Mouse (Mus musculus): Measurements from ENCODE around the gene Dnajb13. TPM values are rescaled to one million over a fixed set of nuclear protein-coding genes. Genes with fewer than 3 reads are reported as not detected.

Dnajb13 gene
- 0.08 and 0.14 TPM in 2 replicates for polyA plus RNA-seq (2012; rRNA removed)

GRCm38 (mm10) chr7:100514573-100514972 is at the start of gene Dnajb13:
Dnajb13 (minus strand) TSS chr7:100514960.

GRCm38 (mm10) chr7:100536804-100537518 is 22.2 kb upstream of the Dnajb13 start, which contains the start of gene Coa4:
Coa4 (plus strand) TSS chr7:100537071.

GRCm38 (mm10) chr7:100493117-100493483 is 21.7 kb downstream of the Dnajb13 start, which contains the start of gene Ucp2:
Ucp2 (plus strand) TSS chr7:100493337.

GRCm38 (mm10) chr7:100472777-100473176 is 42.0 kb downstream of the Dnajb13 start, which contains the start of gene Ucp3:
Ucp3 (plus strand) TSS chr7:100472990.

Other genes with a start within 250 kb of the Dnajb13 start
- gene P4ha3, start 229.4 kb downstream of the Dnajb13 start, polyA plus RNA-seq (2012; rRNA removed): 2.4 and 2.6 TPM in 2 replicates
- gene C2cd3, start 142.7 kb downstream of the Dnajb13 start, polyA plus RNA-seq (2012; rRNA removed): 15.9 and 16.0 TPM in 2 replicates
- gene Ppme1, start 142.7 kb downstream of the Dnajb13 start, polyA plus RNA-seq (2012; rRNA removed): 107 and 124 TPM in 2 replicates
- 0.22 and 0.38 TPM in 2 replicates for gene Ucp3, start 42.0 kb downstream of the Dnajb13 start, polyA plus RNA-seq (2012; rRNA removed)
- gene Ucp2, start 21.6 kb downstream of the Dnajb13 start, polyA plus RNA-seq (2012; rRNA removed): 1,003 and 1,075 TPM in 2 replicates
- gene Coa4, start 22.1 kb upstream of the Dnajb13 start, polyA plus RNA-seq (2012; rRNA removed): 20.7 and 22.8 TPM in 2 replicates
- gene Rab6a, start 92.5 kb upstream of the Dnajb13 start, polyA plus RNA-seq (2012; rRNA removed): 51.5 and 58.8 TPM in 2 replicates
- gene Mrpl48, start 93.3 kb upstream of the Dnajb13 start, polyA plus RNA-seq (2012; rRNA removed): 5.0 and 6.0 TPM in 2 replicates
- gene Plekhb1, start 147.5 kb upstream of the Dnajb13 start, polyA plus RNA-seq (2012; rRNA removed): 34.6 and 43.4 TPM in 2 replicates
- 54.0 and 59.4 TPM in 2 replicates for gene Fam168a, start 191.7 kb upstream of the Dnajb13 start, polyA plus RNA-seq (2012; rRNA removed)